Mouse (Mus musculus) kidney, adult 11 months (tissue): ENCODE results near the gene Rab3c.

Experiments used
- DNase-seq: peaks from one replicate; pipeline ENCODE4 v3.0.0; 2022

The Rab3c gene

DNA sequence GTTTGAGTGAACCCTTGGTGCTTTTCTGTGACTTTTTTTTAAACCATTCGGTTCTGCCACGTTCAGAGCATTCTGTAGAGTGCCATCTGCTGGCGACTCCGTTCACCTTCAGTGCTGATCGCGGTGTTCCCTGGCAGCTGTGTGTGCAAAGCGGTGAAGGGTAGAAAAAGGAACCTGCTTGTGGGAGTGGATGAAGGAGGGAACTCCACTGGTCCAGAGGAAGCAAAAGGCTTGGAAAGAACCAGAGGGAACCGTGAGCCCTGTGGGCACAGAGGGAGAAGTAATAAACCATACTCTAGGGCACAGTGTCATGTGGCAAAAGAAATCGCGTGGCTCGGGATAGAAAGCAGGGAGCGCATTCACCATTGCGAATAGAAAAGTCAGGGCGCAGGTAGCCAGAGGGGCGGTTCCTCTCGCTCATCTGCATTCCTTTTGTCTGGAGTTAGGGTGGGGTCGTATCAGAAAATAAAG lies 262.3 kb downstream of the Rab3c start:
- peak; percentile 69 for DNase-seq

DNA sequence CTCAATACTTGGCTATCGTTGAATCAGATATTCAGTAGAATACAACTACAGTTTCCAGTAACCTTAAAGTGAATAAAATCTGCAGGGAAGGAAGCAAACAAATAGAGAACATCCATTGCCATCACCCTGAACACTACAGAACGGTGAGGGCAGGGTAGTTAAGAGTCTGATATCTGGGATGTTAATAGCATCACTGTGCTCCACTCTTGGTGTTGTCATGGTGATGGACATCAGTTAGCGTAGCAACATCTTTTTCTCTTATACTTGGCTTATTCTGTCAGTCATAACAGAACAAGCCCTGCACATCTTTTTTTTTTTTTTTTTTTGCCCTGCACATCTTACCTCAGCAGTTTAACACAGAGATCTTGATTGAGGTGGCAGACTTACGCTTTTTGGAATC lies 268.8 kb downstream of the Rab3c start:
- DNase-seq = no peak

DNA sequence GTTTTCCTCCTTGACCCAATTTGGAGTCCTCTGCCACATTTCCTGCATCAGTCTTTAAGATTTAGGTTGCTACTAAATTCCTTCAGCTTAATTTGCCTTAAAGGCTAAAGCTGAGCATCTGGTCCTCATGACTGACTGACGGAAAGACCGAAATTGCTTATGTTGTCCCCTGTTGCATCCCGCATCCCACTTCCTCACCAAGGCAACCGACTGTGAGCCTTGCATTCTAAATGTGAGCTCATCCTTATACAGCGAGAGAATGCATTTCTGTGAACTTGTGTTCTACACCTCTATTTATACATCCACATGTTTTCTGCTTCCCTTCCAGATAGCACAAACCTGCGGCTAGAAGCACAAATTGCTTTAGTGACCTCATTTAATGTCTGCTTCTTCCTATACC lies 269.9 kb downstream of the Rab3c start:
- no peak for DNase-seq

DNA sequence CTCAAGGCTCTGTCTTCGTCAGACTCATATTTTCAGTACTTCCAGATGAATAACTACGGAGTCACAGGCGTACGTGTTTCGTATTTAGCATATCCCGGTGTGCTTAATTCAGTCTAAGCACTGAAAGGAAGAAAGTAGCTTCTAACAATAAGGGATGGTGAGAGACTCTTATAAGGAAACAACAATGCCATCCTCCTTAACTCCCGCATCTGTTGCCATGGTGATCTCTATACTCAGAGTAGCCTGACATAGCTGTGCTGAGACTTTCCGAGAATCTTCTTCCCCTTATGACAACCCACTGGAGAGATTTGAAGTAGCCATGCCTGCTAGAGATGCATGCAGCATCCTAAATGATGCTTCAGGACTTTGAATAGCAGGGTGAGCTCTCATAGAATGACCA lies 272.3 kb downstream of the Rab3c start:
- DNase-seq = no peak

DNA sequence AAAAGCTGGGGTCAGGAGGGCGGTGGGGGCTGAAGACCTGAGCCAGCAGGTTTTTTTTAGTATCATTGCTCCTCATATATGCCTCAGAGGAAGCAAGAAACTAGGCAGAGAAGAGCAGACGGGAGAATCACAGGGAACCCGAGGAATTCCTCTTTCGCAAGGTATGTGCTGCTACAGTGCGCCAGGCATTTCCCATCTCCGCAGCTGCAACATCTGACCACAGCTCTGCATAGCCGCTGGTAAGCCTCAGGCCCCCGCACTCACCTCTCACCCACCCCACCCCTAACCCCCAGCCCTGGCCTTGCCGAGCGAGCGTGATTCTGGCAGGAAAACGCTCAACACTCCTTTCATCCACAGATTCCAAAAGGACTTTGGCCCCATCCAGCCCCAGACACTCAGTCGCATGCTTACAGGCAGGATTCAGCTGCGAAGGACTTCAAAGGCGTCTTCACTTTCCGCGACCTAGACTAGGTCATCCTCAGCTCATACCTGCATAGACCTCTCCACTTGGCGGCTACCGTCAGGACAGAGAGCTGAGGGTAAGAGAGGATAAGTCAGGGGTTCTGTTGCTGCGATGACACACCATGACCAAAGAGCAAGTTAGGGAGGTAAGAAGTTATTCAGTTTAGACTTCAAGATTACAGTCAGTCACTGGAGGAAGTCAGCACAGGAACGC lies 274.6 kb downstream of the Rab3c start:
- no peak for DNase-seq
